Mouse (Mus musculus) thymus, adult 2 months (tissue): ENCODE measurements around the gene BC049715.

Source experiments
- CTCF ChIP-seq: fragments of 200-500 bp; IDR thresholded peaks from 2 replicates; pipeline ENCODE4 v1.5.1; 2012; ENCODE audit warnings: mild to moderate bottlenecking, control low read depth, low read length, moderate library complexity, borderline replicate concordance; ENCODE audit not compliant: control insufficient read depth, poor library complexity, insufficient read depth; ENCODE audit errors: extremely low read depth
- POLR2A ChIP-seq: fragments of 200-500 bp; IDR thresholded peaks from 2 replicates; pipeline ENCODE4 v1.6.1; 2012; ENCODE audit warnings: mild to moderate bottlenecking, low read length, control low read depth, moderate library complexity; ENCODE audit not compliant: control insufficient read depth, poor library complexity, insufficient read depth; ENCODE audit errors: extremely low read depth

GRCm38 (mm10) chr6:136817549-136817948 is 9.9 kb upstream of the BC049715 start:
- TF ChIP-seq POLR2A (no peak), CTCF (no peak)
